Mouse (Mus musculus) C2C12 (cell line): Measurements from ENCODE around the gene Asic2.

ENCODE experiments used
- CTCF ChIP-seq: IDR thresholded peaks from one replicate; pipeline ENCODE4 v1.5.1; 2011; ENCODE audit not compliant: control insufficient read depth, insufficient read depth, insufficient read length
- MAX ChIP-seq: IDR thresholded peaks from one replicate; pipeline ENCODE4 v1.6.1; 2011; ENCODE audit warnings: mild to moderate bottlenecking, control low read depth
- MYOG ChIP-seq: IDR thresholded peaks from one replicate; pipeline ENCODE4 v1.6.1; 2011; ENCODE audit not compliant: control insufficient read depth, insufficient read length; ENCODE audit errors: extremely low read depth

DNA sequence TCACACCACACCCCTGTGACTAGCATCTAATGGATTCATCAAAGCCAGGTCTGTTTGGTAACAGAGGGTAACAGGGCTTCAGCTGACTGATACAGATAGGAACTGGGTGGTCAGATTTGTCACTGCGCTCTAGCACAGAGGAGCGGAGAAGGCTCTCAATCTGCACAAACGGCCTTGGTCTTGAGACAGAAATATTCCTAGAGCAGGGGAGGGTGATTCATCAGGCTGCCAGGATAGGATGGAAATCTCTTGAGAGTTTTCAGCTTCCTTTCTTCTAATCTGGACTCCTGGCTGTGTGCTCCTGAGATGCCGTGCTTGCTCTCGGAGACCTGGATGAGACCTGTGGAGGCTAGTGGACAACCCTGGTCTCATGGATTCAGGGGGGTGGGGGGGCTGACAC is 765.7 kb downstream of the Asic2 start:
- TF ChIP-seq CTCF (no peak), MYOG (no peak), MAX (no peak)
